ENCODE assay signal across 33 mouse cellular contexts in genomic region chr4:59117644-59118495, GRCm38 (mm10). TPM values are rescaled to one million over a fixed set of nuclear protein-coding genes. Genes with fewer than 3 reads are reported as not detected.
DNase-seq lines count a peak whose midpoint lies in the region; ATAC-seq and TF ChIP-seq lines count a peak whose summit lies in the region.
"Had no signal": no experiment of that assay in that cellular context is flagged by ENCODE, and none has a peak within 500 bp of the region (broad histone marks: within the 10 kb centered on the region; RNA-seq: fewer than 3 reads in every experiment).

No protein-coding gene starts in this region.

- H3K36me3 ChIP-seq in intestine, postnatal 0 days (ENCODE audit: control insufficient read depth, insufficient read depth): no peaks in the 10 kb centered on the region
- no peaks in the 10 kb centered on the region for H3K36me3 ChIP-seq in intestine, embryonic 16.5 days (ENCODE audit: control insufficient read depth, insufficient read depth, low read length)
- no peaks in the 10 kb centered on the region for H3K36me3 ChIP-seq in testis, adult 2 months (ENCODE audit: control insufficient read depth, insufficient read depth, low read length)
- H3K36me3 ChIP-seq: embryonic facial prominence, embryonic 13.5 days; hindbrain, embryonic 13.5 days; kidney, embryonic 15.5 days; limb, embryonic 10.5 days; limb, embryonic 15.5 days; lung, embryonic 15.5 days; midbrain, embryonic 10.5 days; midbrain, embryonic 15.5 days; neural tube, embryonic 15.5 days had no signal

- 92% methylated on average over 24 of the region's 24 CpGs for WGBS in intestine, postnatal 0 days
- 93% methylated on average over 24 of the region's 24 CpGs for WGBS in intestine, embryonic 16.5 days

- no peaks in the 10 kb centered on the region for H3K4me1 ChIP-seq in intestine, postnatal 0 days (replicated peaks; ENCODE audit: control insufficient read depth, insufficient read depth, low read length)
- no peaks in the 10 kb centered on the region for H3K4me1 ChIP-seq in intestine, embryonic 16.5 days (ENCODE audit: control insufficient read depth, insufficient read depth, low read length)
- H3K4me1 ChIP-seq in testis, adult 2 months (ENCODE audit: control insufficient read depth, insufficient read depth, low read length): peaks cover 2% of the 10 kb centered on the region; the same call in 1 of the 2 replicates
- H3K4me1 ChIP-seq: embryonic facial prominence, embryonic 13.5 days; hindbrain, embryonic 13.5 days; kidney, embryonic 15.5 days; limb, embryonic 10.5 days; limb, embryonic 15.5 days; lung, embryonic 15.5 days; midbrain, embryonic 10.5 days; midbrain, embryonic 15.5 days; neural tube, embryonic 15.5 days had no signal

- peak; percentile 75 for TF ChIP-seq POLR2A in testis, adult 2 months (IDR thresholded peaks at IDR 0.05; ENCODE audit: control insufficient read depth, low read depth, low read length)

- H3K4me2 ChIP-seq in intestine, postnatal 0 days (replicated peaks; ENCODE audit: low read depth): no peak overlapping the region
- H3K4me2 ChIP-seq in intestine, embryonic 16.5 days (ENCODE audit: low read depth, low read length): no peak overlapping the region
- H3K4me2 ChIP-seq: embryonic facial prominence, embryonic 13.5 days; hindbrain, embryonic 13.5 days; kidney, embryonic 15.5 days; limb, embryonic 15.5 days; lung, embryonic 15.5 days; midbrain, embryonic 15.5 days; neural tube, embryonic 15.5 days had no signal

- H3K9ac ChIP-seq in intestine, postnatal 0 days (ENCODE audit: low read depth, low read length): no peak overlapping the region
- H3K9ac ChIP-seq in intestine, embryonic 16.5 days (ENCODE audit: low read depth, low read length): no peak overlapping the region
- H3K9ac ChIP-seq: embryonic facial prominence, embryonic 13.5 days; hindbrain, embryonic 13.5 days; kidney, embryonic 15.5 days; limb, embryonic 15.5 days; liver, embryonic 14.5 days; lung, embryonic 15.5 days; midbrain, embryonic 15.5 days; neural tube, embryonic 15.5 days had no signal

- DNase-seq in R1 (ENCODE audit: low read depth, low spot score): peak; percentile 94
- DNase-seq in lung, postnatal 36 days: peak; percentile 37
- no peak for DNase-seq in frontal cortex, adult 2 months (ENCODE audit: extremely low spot score in 1 of 2, low spot score in 1 of 2)
- no peak for DNase-seq in T-cell, adult 2 months (ENCODE audit: low spot score)
- DNase-seq: adrenal gland, postnatal 25 days; cerebellum, adult 18-20 months; cerebellum, postnatal 10 days; gastrocnemius, postnatal 14 days; kidney, adult 11 months; kidney, postnatal 36 days; layer of hippocampus, postnatal 36 days; retina, postnatal 1 day; right cerebral cortex, postnatal 14 days; thymus, adult 18-20 months; thymus, postnatal 25 days had no signal

- H3K27ac ChIP-seq in intestine, postnatal 0 days (ENCODE audit: low read depth, low read length): no peak overlapping the region
- H3K27ac ChIP-seq in intestine, embryonic 16.5 days (ENCODE audit: low read length): no peak overlapping the region
- peak overlapping the region; percentile 78 for H3K27ac ChIP-seq in testis, adult 2 months (ENCODE audit: control insufficient read depth, insufficient read depth, low read depth, low read length)
- H3K27ac ChIP-seq: embryonic facial prominence, embryonic 13.5 days; hindbrain, embryonic 13.5 days; kidney, embryonic 15.5 days; limb, embryonic 10.5 days; limb, embryonic 15.5 days; liver, embryonic 14.5 days; lung, embryonic 15.5 days; midbrain, embryonic 10.5 days; midbrain, embryonic 15.5 days; neural tube, embryonic 15.5 days had no signal

- ATAC-seq in intestine, postnatal 0 days: peak; percentile 81
- ATAC-seq in intestine, embryonic 16.5 days: no peak
- ATAC-seq in activated CD4-positive, CD25-positive, alpha-beta regulatory T cell, adult 4 months: no peak
- ATAC-seq: midbrain, embryonic 15.5 days had no signal

- no peaks in the 10 kb centered on the region for H3K9me3 ChIP-seq in intestine, postnatal 0 days (ENCODE audit: control insufficient read depth)
- no peaks in the 10 kb centered on the region for H3K9me3 ChIP-seq in intestine, embryonic 16.5 days (ENCODE audit: control insufficient read depth, low read length)
- H3K9me3 ChIP-seq: embryonic facial prominence, embryonic 13.5 days; hindbrain, embryonic 13.5 days; kidney, embryonic 15.5 days; limb, embryonic 10.5 days; limb, embryonic 15.5 days; lung, embryonic 15.5 days; midbrain, embryonic 10.5 days; midbrain, embryonic 15.5 days; neural tube, embryonic 15.5 days had no signal

- no peak overlapping the region for H3K4me3 ChIP-seq in intestine, postnatal 0 days (ENCODE audit: low read depth, low read length)
- H3K4me3 ChIP-seq in intestine, embryonic 16.5 days (ENCODE audit: low read length): no peak overlapping the region
- peak overlapping the region; percentile 96 for H3K4me3 ChIP-seq in testis, adult 2 months (ENCODE audit: control insufficient read depth, low read depth, low read length)
- H3K4me3 ChIP-seq: embryonic facial prominence, embryonic 13.5 days; hindbrain, embryonic 13.5 days; kidney, embryonic 15.5 days; limb, embryonic 10.5 days; limb, embryonic 15.5 days; lung, embryonic 15.5 days; midbrain, embryonic 10.5 days; midbrain, embryonic 15.5 days; neural tube, embryonic 15.5 days had no signal

- no peaks in the 10 kb centered on the region for H3K27me3 ChIP-seq in intestine, postnatal 0 days (replicated peaks; ENCODE audit: control insufficient read depth, insufficient read depth, low read length)
- H3K27me3 ChIP-seq in intestine, embryonic 16.5 days (replicated peaks; ENCODE audit: control insufficient read depth, insufficient read depth, low read length): no peaks in the 10 kb centered on the region
- no peaks in the 10 kb centered on the region for H3K27me3 ChIP-seq in testis, adult 2 months (ENCODE audit: control insufficient read depth, insufficient read depth, low read length)
- H3K27me3 ChIP-seq: embryonic facial prominence, embryonic 13.5 days; hindbrain, embryonic 13.5 days; kidney, embryonic 15.5 days; limb, embryonic 15.5 days; lung, embryonic 15.5 days; midbrain, embryonic 15.5 days; neural tube, embryonic 15.5 days had no signal

- no peak for TF ChIP-seq CTCF in intestine, postnatal 0 days (IDR thresholded peaks at IDR 0.05; ENCODE audit: low read depth)
- TF ChIP-seq CTCF in testis, adult 2 months (IDR thresholded peaks at IDR 0.05; ENCODE audit: control insufficient read depth, insufficient read depth, insufficient replicate concordance, low read depth, low read length): no peak

RNA-seq across cellular contexts. Expression of gene AI481877, which starts 20.9 kb away (rescaled TPM):
- not detected in 2 replicates for polyA plus RNA-seq in intestine, postnatal 0 days (2015; fragmentation: Nextera tagmentation; extraction: Ambion mirVana)
- not detected in 2 replicates for polyA plus RNA-seq in intestine, embryonic 16.5 days (2015; fragmentation: Nextera tagmentation; extraction: Ambion mirVana)
- polyA plus RNA-seq in testis, adult 2 months (2012; rRNA removed): 2.6 and 3.0 TPM in 2 replicates
- polyA plus RNA-seq in frontal cortex, adult 2 months (2012; rRNA removed): not detected in 2 replicates
- not detected for polyA plus RNA-seq in activated CD4-positive, CD25-positive, alpha-beta regulatory T cell, adult 4 months (2017; shearing (Covaris generic))
- polyA plus RNA-seq: brain, embryonic 14.5 days; embryonic facial prominence, embryonic 13.5 days; forebrain, embryonic 11.5 days; heart, embryonic 14.5 days; hindbrain, embryonic 13.5 days; kidney, embryonic 15.5 days; limb, embryonic 10.5 days; limb, embryonic 15.5 days; liver, embryonic 14.5 days; lung, embryonic 15.5 days; midbrain, embryonic 10.5 days; small intestine, adult 2 months had no signal

Comparison
In these comparisons a context has a peak if more than half of its experiments do, and no peak if none do; other contexts are left out.
1. DNase-seq: peak in R1 (single experiment) and lung, postnatal 36 days (single experiment); none in frontal cortex, adult 2 months (0 of 2) and T-cell, adult 2 months (single experiment).